Mouse (Mus musculus) thymus, adult 2 months (tissue): Measurements from ENCODE around the gene Nptxr.

Experiments
- CTCF ChIP-seq: fragments of 200-500 bp; IDR thresholded peaks from 2 replicates; pipeline ENCODE4 v1.5.1; 2012; ENCODE audit warnings: mild to moderate bottlenecking, control low read depth, low read length, moderate library complexity, borderline replicate concordance; ENCODE audit not compliant: control insufficient read depth, poor library complexity, insufficient read depth; ENCODE audit errors: extremely low read depth
- POLR2A ChIP-seq: fragments of 200-500 bp; IDR thresholded peaks from 2 replicates; pipeline ENCODE4 v1.6.1; 2012; ENCODE audit warnings: mild to moderate bottlenecking, low read length, control low read depth, moderate library complexity; ENCODE audit not compliant: control insufficient read depth, poor library complexity, insufficient read depth; ENCODE audit errors: extremely low read depth

- no peak for TF ChIP-seq CTCF
- no peak for TF ChIP-seq POLR2A
Observed at GRCm38 (mm10) chr15:79745883-79746282, 58.7 kb downstream of the Nptxr start.
